Mouse (Mus musculus) spleen, embryonic (tissue): ENCODE data around the gene Pcp2.

Experiments
- CTCF ChIA-PET: fragments of 350-600 bp; sonication (Branson Sonifier 250); formaldehyde crosslinking; loops from one replicate; lab custom pipeline; 2022; lab: Charles Lee

Gene Pcp2

DNA sequence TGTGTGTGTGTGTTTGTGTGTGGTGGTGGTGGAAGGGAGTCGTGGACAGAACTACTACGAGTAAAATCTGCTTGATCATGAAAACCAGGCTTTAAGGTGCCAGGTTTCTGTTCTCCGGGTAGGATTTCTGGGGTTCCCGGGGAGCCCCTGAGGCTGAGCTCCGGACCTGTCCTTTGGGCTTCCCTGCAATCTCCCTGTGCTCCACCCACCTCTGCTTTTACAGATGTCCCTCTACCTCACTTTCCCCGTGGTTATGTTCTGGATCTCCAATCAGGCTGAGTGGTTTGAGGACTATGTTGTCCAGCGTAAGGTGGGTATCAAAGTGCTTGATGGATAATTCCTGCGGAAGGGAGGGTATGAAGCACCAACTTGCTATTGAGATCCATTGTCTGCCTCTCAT lies 3.2 kb downstream of the Pcp2 start:
- CTCF ChIA-PET, result no interaction called here

GRCm38 (mm10) chr8:3621199-3621970 lies 4.0 kb downstream of the Pcp2 start, which contains the start of the genes Xab2 and Pet100:
Gene Xab2 (minus strand): TSS chr8:3621316.
Gene Pet100 (plus strand): TSS chr8:3621548.
- CTCF ChIA-PET, result interaction anchor here (0.6 kb wide), 1 partner anchor 64 kb away, joined by 4 read pairs; no protein-coding TSS in a partner anchor

- CTCF ChIA-PET, result no interaction called here
These were observed 15.6 kb downstream of the Pcp2 start for GRCm38 (mm10) chr8:3609816-3610150.

- CTCF ChIA-PET, result no interaction called here
These were observed 16.1 kb downstream of the Pcp2 start for GRCm38 (mm10) chr8:3609046-3609815.

DNA sequence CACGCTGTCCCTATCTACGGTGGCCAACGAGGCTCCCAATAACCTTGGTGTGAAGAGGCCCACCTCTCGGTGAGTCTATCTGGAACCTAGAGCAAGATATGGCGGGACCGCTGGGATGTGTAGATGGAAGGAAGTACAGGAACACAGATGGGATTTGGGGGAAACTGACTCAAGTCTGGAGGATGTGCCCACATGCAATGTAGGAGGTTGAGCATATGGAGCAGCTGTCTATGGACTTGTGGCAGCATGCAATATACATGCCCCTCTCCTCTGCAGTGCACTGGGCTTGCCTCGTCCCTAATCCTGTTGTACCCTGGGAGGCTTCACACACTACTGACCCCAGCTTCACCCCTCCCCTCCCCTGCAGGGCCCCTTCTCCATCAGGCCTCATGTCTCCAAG lies 17.5 kb downstream of the Pcp2 start:
- CTCF ChIA-PET, result no interaction called here

- CTCF ChIA-PET, result no interaction called here
These were observed 18.8 kb downstream of the Pcp2 start for GRCm38 (mm10) chr8:3606593-3606992.

DNA sequence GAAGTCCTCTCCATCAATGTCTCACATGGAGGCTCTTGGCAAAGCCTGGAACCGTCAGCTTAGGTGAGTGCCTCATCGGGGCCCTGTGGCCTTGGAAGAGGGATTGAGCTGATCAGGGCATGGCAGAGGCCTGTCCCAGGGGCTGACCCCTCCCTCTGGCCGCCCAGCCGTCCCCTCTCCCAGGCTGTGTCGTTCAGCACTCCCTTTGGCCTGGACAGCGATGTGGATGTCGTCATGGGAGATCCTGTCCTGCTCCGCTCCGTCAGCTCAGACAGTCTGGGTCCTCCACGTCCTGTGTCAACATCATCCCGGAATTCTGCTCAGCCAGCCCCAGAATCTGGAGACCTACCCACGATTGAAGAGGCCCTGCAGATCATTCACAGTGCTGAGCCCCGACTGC lies 21.9 kb downstream of the Pcp2 start:
- CTCF ChIA-PET, result interaction anchor here (0.5 to 0.6 kb wide), 3 partner anchors 7 to 131 kb away, joined by 3 to 8 read pairs (median 5); no protein-coding TSS in a partner anchor

GRCm38 (mm10) chr8:3600401-3600800 lies 24.9 kb downstream of the Pcp2 start:
- CTCF ChIA-PET, result no interaction called here

- CTCF ChIA-PET, result no interaction called here
These were observed 26.1 kb downstream of the Pcp2 start for GRCm38 (mm10) chr8:3599219-3599618.

DNA sequence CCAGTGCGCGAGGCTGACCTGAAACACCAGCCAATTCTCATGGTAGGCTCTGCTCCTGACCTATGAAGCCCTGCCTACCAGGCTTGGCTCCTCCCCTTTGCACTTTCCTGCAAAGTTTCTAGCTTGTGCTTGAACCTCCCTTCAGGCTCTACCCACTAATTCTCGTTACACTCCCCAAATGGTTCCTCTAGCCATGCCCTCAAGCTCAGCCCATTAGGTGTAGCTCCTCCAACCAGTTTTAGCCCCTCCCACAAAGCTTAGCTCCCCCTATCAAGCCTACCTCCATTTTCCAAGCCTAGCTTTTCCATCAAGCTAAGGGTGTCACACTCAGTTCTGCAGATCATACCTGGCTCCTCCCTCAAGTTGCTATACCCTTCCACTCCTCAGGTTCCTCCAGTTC lies 27.3 kb downstream of the Pcp2 start:
- CTCF ChIA-PET, result no interaction called here

DNA sequence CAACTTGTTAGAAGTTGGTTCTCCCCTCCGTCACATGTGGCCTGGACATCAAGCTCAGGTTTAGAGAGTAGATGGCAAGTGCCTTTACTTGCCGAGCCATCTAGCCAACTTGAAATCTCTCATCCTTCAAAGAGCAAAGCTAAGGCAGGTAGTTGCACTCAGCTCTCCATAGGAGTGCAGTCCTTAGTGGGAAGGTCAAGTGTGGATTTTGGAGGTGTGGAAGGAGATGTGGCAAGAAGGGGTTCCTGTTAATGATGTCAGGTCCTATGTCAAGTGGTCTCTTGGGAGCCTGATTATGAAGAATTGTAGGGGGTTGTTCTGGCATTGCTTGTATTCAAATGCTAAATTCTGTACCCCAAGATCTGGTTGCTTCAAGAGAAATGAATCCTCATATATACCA lies 30.9 kb downstream of the Pcp2 start:
- CTCF ChIA-PET, result no interaction called here

GRCm38 (mm10) chr8:3593470-3593869 lies 31.9 kb downstream of the Pcp2 start:
- CTCF ChIA-PET, result no interaction called here

GRCm38 (mm10) chr8:3588258-3588633 lies 37.1 kb downstream of the Pcp2 start:
- CTCF ChIA-PET, result no interaction called here

DNA sequence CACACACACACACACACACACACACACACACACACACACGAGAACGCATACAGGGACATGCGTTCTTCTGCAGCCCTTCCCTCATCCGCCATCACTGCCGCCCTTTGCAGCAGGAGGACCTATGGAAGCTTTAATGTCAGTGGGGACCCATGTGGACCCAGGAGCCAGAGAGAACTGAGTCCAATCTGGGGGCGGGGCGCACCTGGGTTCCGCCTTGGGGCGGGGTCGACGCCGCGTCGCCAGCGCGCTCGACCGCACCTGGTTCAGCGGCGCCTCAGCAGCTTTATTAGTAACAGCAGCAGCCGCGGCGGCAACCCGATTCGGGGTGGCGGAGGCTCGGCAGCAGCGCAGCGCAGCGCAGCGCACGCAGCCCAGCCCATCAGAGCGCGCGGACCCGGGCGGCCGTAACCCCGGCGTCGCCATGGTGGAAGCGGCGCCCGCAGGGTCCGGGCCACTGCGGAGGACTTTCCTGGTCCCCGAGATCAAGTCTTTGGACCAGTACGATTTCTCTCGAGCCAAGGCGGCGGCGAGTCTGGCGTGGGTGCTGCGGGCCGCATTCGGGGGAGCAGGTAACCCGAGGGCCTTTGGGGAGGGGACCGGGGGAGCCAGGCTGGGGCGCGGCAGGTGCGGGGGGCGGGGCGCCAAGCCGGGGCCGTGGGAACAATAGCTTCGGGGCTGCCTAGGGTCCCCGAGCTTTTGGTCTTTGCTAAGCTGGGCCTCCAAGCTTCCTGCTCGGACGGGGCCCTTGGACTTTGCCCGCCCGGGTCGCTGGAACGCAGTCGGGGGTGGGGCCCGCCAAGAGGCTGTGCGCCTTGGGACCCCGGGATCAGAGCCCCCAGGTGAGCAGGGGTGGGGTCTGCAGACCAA lies 37.7 kb downstream of the Pcp2 start:
- CTCF ChIA-PET, result no interaction called here

DNA sequence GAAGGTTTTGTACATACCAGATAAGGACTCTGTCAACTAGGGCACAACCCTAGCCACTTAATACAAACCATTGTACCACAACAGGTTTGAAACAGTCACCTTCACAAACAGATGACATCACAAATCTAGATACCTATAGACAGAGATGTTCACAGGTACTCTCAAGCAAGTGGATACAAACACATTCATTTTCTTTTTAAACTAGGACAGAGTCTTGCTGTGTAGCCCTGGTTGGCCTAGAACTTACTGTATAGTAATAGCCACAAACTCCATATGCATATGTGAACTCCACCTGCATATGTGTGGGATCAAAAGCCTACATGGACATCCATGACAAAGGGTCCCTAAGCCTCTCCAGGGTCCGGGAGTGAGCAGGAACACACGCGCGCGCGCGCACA lies 38.4 kb downstream of the Pcp2 start, which contains the start of gene Camsap3:
TSS of gene Camsap3 (plus strand) at position 301 of the 398 bp plus-strand sequence.
- CTCF ChIA-PET, result no interaction called here

DNA sequence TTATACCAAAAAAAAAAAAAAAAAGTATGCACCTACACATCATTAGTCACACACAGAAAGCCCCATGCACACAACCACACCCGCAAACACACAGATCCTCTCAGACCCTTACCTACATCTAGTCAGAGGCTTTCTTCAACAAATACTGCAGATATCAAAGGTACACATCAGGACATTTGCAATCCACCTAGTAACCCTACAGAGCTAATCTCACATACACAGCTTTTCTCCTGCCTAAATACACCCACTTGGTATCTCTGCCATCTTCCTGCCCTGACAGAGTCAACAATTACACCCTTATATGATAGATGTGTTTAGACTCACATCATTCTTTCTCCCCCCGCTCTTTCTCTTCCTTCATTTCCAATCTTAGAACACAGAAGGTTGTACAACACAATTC lies 38.9 kb downstream of the Pcp2 start:
- CTCF ChIA-PET, result no interaction called here

DNA sequence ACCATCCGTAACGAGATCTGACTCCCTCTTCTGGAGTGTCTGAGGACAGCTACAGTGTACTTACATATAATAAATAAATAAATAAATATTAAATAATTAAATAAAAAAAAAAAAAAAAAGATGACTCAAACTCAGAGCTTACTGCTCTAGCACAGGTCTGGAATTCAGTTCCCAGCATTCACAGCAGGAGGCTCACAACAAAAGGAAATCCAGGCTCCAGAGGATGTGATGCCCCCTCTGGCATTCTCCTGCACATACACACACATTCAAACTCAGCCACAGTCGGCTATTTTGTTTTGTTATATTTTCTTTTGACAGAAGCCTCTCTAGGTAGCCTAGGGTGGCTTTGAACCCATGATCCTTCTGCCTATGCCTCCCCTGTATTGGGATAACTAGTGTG lies 43.4 kb downstream of the Pcp2 start:
- CTCF ChIA-PET, result interaction anchor here (0.6 kb wide), 1 partner anchor 119 kb away, joined by 4 read pairs; no protein-coding TSS in a partner anchor

DNA sequence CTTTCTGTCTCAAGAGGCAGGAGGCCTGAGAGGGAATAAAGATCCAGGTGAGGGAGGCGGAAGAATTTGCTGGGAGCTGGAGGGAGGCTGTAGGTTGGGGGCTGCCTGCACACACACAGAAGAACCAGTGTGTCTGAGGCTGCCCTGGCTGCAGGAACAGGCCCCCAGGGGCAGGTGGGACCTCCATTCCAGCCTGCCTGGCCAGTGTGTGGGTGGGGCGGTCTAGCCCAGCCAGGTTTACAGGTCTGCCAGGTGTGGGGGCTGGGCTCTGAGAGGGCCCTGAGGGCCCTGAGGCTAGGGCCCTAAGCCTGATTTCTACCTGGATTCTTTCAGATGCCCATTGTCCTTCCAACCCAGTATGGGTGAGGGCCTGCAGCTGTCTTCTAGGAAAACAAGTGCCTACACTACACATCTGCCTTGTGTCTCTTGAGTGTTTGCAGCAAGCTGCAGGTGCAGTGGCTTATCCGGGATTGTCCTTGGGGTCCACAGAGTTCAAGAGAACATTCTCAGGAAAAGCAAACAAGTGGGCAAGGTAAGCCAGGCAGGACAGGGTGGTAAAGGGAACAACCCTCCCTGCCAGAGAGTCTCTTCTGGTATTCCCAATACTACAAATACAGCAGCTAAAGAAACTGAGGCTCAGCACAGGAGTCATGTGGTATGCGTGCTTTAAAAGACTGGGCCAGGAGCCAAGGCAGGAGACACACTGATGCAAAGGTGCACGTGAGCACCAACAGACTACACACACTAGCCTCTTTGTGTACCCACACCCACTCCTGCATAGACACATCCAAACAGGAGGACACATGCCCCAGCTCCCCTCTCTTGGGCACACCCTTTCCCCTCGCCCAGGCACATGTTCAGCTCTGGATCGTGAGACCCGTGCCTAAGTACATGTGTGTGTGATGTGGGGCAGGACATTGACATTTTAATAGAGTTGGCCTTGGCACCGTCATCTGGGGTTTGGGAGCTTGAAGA lies 45.7 kb downstream of the Pcp2 start:
- CTCF ChIA-PET, result no interaction called here

GRCm38 (mm10) chr8:3576211-3576960 lies 49.0 kb downstream of the Pcp2 start:
- CTCF ChIA-PET, result interaction anchor here (0.7 kb wide), 2 partner anchors 95 to 446 kb away, joined by 6 to 18 read pairs; no protein-coding TSS in a partner anchor

- CTCF ChIA-PET, result interaction anchor here (0.7 kb wide), 1 partner anchor 418 kb away, joined by 9 read pairs; no protein-coding TSS in a partner anchor
These were observed 50.8 kb downstream of the Pcp2 start for GRCm38 (mm10) chr8:3574546-3574945.
